Mouse (Mus musculus): ENCODE data around the gene Tmem151a.

DNA sequence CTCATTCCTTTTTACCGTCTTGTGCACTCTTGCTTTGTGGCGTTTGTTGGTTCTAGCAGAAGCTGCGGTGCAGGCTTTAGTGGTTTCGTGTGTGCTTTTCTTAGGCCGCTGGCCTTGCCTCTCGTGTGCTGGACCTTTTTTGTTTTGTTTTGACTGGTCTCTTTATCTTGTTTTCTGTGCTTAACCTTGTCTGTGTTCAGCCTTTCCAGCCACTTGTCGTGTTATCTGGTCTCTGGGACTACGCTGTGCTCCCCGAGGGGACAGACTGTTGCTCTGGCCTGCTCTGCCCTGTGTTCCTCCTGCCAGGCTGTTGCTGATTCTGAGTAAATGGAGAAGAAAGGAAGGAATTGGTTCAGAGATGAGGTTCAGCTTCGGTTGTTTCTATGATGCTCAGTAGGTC lies 37.2 kb upstream of the Tmem151a start:
- TF ChIP-seq USF1 (IDR thresholded peaks at IDR 0.05; ENCODE audit: low read depth) (no peak), POLR2AphosphoS2 (IDR thresholded peaks at IDR 0.05; ENCODE audit: insufficient read length, low read depth) (no peak), POLR2A (IDR thresholded peaks at IDR 0.05; ENCODE audit: insufficient read length, low read depth) (no peak), TCF12 (IDR thresholded peaks at IDR 0.05; ENCODE audit: insufficient read depth, poor library complexity, severe bottlenecking) (no peak), MAX (IDR thresholded peaks at IDR 0.05; ENCODE audit: low read depth) (no peak), E2F4 (IDR thresholded peaks at IDR 0.05; ENCODE audit: insufficient read depth) (no peak), TCF3 (IDR thresholded peaks at IDR 0.05; ENCODE audit: insufficient read length, low read depth) (no peak), MYOD1 (IDR thresholded peaks at IDR 0.05; ENCODE audit: control insufficient read depth in 1 of 3, insufficient read length in 2 of 3, low read depth in 2 of 3) (no peak), MYOG (IDR thresholded peaks at IDR 0.05; ENCODE audit: control insufficient read depth in 1 of 3, insufficient read depth in 1 of 3, insufficient read length in 2 of 3, low read depth in 2 of 3) (no peak), CEBPB (IDR thresholded peaks at IDR 0.05; ENCODE audit: insufficient read depth, poor library complexity, severe bottlenecking) (no peak)
